Mouse (Mus musculus) forebrain, embryonic 10.5 days (tissue): ENCODE data around the gene Gstk1. TPM values are rescaled to one million over a fixed set of nuclear protein-coding genes. Genes with fewer than 3 reads are reported as not detected.

Experiments
- DNase-seq: peaks from one replicate; pipeline ENCODE4 v3.0.0-alpha.2; 2017; ENCODE audit warnings: low spot score; ENCODE audit errors: extremely low spot score
- H3K27ac ChIP-seq: fragments of 300-500 bp; sonication (generic); 2 replicates; pipeline ENCODE4 v1.5.1; 2016; ENCODE audit warnings: mild to moderate bottlenecking
- H3K27me3 ChIP-seq: fragments of 300-500 bp; sonication (generic); 2 replicates; pipeline ENCODE4 v1.6.1; 2016; ENCODE audit warnings: mild to moderate bottlenecking; ENCODE audit not compliant: poor library complexity, severe bottlenecking
- H3K36me3 ChIP-seq: fragments of 300-500 bp; sonication (generic); replicated peaks from 2 replicates; pipeline ENCODE4 v1.6.1; 2016; ENCODE audit warnings: mild to moderate bottlenecking, moderate library complexity
- H3K4me1 ChIP-seq: fragments of 300-500 bp; sonication (generic); 2 replicates; pipeline ENCODE4 v1.6.1; 2016
- H3K4me3 ChIP-seq: fragments of 300-500 bp; sonication (generic); 2 replicates; pipeline ENCODE4 v1.5.1; 2016; ENCODE audit warnings: mild to moderate bottlenecking, moderate library complexity
- H3K9me3 ChIP-seq: fragments of 300-500 bp; sonication (generic); 2 replicates; pipeline ENCODE4 v1.6.1; 2016; ENCODE audit warnings: mild to moderate bottlenecking, moderate library complexity
- WGBS: fragments of 180-500 bp; shearing (Covaris S2); methylation state at CpG from one replicate; pipeline ENCODE4 v1.1.7; 2016; 5-methylcytosine and 5-hydroxymethylcytosine counted together
- polyA plus RNA-seq: library from polyadenylated mRNA; unstranded; fragments of >200 nt; fragmentation: Nextera tagmentation; extraction: Ambion mirVana; gene quantifications from 2 replicates; pipeline ENCODE4 v1.2.1, GENCODE M21; 2016

The Gstk1 gene
- polyA plus RNA-seq: 18.3 and 18.5 TPM in 2 replicates

GRCm38 (mm10) chr6:42245711-42246353 is at the start of gene Gstk1:
TSS of gene Gstk1 (plus strand) at chr6:42245935.
- peak within 1 kb of the TSS; percentile 62 for H3K4me3 ChIP-seq
- H3K27ac ChIP-seq: peak within 1 kb of the TSS; percentile 76
- peaks cover 13% of the 10 kb centered on the region for H3K4me1 ChIP-seq
- H3K27me3 ChIP-seq: peaks cover 22% of the 10 kb centered on the region
- H3K36me3 ChIP-seq: no peaks in the 10 kb centered on the region
- 3% methylated on average over 28 of the region's 28 CpGs for WGBS
- peak; percentile 79 for DNase-seq
- H3K9me3 ChIP-seq: no peaks in the 10 kb centered on the region

- WGBS: 57% methylated on average over 3 of the region's 3 CpGs
- H3K27me3 ChIP-seq: no peaks in the 10 kb centered on the region
- no peak overlapping the region for H3K4me3 ChIP-seq
- H3K4me1 ChIP-seq: no peaks in the 10 kb centered on the region
- no peak overlapping the region for H3K27ac ChIP-seq
- H3K9me3 ChIP-seq: no peaks in the 10 kb centered on the region
- no peak for DNase-seq
- H3K36me3 ChIP-seq: no peaks in the 10 kb centered on the region
These were observed 48.0 kb upstream of the Gstk1 start for GRCm38 (mm10) chr6:42197710-42198109.

GRCm38 (mm10) chr6:42199498-42199897 is 46.2 kb upstream of the Gstk1 start:
- H3K27me3 ChIP-seq: no peaks in the 10 kb centered on the region
- H3K4me1 ChIP-seq: no peaks in the 10 kb centered on the region
- 87% methylated on average over 1 of the region's 1 CpGs for WGBS
- DNase-seq: no peak
- no peak overlapping the region for H3K4me3 ChIP-seq
- H3K36me3 ChIP-seq: no peaks in the 10 kb centered on the region
- no peak overlapping the region for H3K27ac ChIP-seq
- no peaks in the 10 kb centered on the region for H3K9me3 ChIP-seq

- H3K4me1 ChIP-seq: no peaks in the 10 kb centered on the region
- no peaks in the 10 kb centered on the region for H3K36me3 ChIP-seq
- WGBS: 89% methylated on average over 2 of the region's 2 CpGs
- H3K9me3 ChIP-seq: no peaks in the 10 kb centered on the region
- no peak within 1 kb of the TSS for H3K27ac ChIP-seq
- no peak for DNase-seq
- H3K4me3 ChIP-seq: no peak within 1 kb of the TSS
- H3K27me3 ChIP-seq: no peaks in the 10 kb centered on the region
These were observed 30.7 kb upstream of the Gstk1 start, which contains the start of gene Tas2r144 for GRCm38 (mm10) chr6:42215028-42215427. TSS of gene Tas2r144 (plus strand) at chr6:42215328.

- Histone ChIP-seq H3K27ac (no peak overlapping the region), H3K9me3 (no peaks in the 10 kb centered on the region), H3K36me3 (no peaks in the 10 kb centered on the region), H3K4me3 (no peak overlapping the region), H3K27me3 (no peaks in the 10 kb centered on the region), H3K4me1 (no peaks in the 10 kb centered on the region)
- no peak for DNase-seq
- WGBS: 69% methylated on average over 3 of the region's 3 CpGs
These were observed 23.4 kb upstream of the Gstk1 start for GRCm38 (mm10) chr6:42222286-42222685.

- WGBS: 82% methylated on average over 4 of the region's 4 CpGs
- no peak overlapping the region for H3K27ac ChIP-seq
These were observed 20.7 kb upstream of the Gstk1 start for GRCm38 (mm10) chr6:42225046-42225445.

GRCm38 (mm10) chr6:42227240-42228101 is 18.3 kb upstream of the Gstk1 start:
- peak; percentile 49 for DNase-seq

More at GRCm38 (mm10) chr6:42225046-42225445, 20.7 kb upstream of the Gstk1 start:
- Histone ChIP-seq H3K4me3 (no peak overlapping the region), H3K27me3 (no peaks in the 10 kb centered on the region), H3K36me3 (no peaks in the 10 kb centered on the region), H3K9me3 (no peaks in the 10 kb centered on the region), H3K4me1 (no peaks in the 10 kb centered on the region)
- DNase-seq: no peak

GRCm38 (mm10) chr6:42229610-42230009 is 16.1 kb upstream of the Gstk1 start:
- Histone ChIP-seq H3K27ac (no peak overlapping the region), H3K27me3 (no peaks in the 10 kb centered on the region), H3K9me3 (no peaks in the 10 kb centered on the region), H3K4me3 (no peak overlapping the region), H3K36me3 (no peaks in the 10 kb centered on the region), H3K4me1 (no peaks in the 10 kb centered on the region)
- WGBS: 75% methylated on average over 4 of the region's 4 CpGs
- no peak for DNase-seq

More at GRCm38 (mm10) chr6:42227240-42228101, 18.3 kb upstream of the Gstk1 start:
- Histone ChIP-seq H3K4me1 (no peaks in the 10 kb centered on the region), H3K9me3 (no peaks in the 10 kb centered on the region), H3K36me3 (no peaks in the 10 kb centered on the region), H3K4me3 (no peak overlapping the region), H3K27me3 (no peaks in the 10 kb centered on the region), H3K27ac (no peak overlapping the region)
- WGBS: 36% methylated on average over 17 of the region's 17 CpGs

- DNase-seq: no peak
- Histone ChIP-seq H3K36me3 (no peaks in the 10 kb centered on the region), H3K4me1 (no peaks in the 10 kb centered on the region), H3K27ac (no peak overlapping the region), H3K27me3 (no peaks in the 10 kb centered on the region), H3K9me3 (no peaks in the 10 kb centered on the region), H3K4me3 (no peak overlapping the region)
- 89% methylated on average over 3 of the region's 3 CpGs for WGBS
These were observed 14.5 kb upstream of the Gstk1 start for GRCm38 (mm10) chr6:42231191-42231590.

GRCm38 (mm10) chr6:42237276-42237805 is 8.4 kb upstream of the Gstk1 start:
- DNase-seq: no peak
- Histone ChIP-seq H3K27me3 (no peaks in the 10 kb centered on the region), H3K9me3 (no peaks in the 10 kb centered on the region), H3K4me1 (no peaks in the 10 kb centered on the region), H3K4me3 (no peak overlapping the region), H3K36me3 (no peaks in the 10 kb centered on the region), H3K27ac (no peak overlapping the region)
- 78% methylated on average over 6 of the region's 6 CpGs for WGBS

- no peaks in the 10 kb centered on the region for H3K36me3 ChIP-seq
- DNase-seq: no peak
- H3K27ac ChIP-seq: no peak overlapping the region
- no peaks in the 10 kb centered on the region for H3K9me3 ChIP-seq
- WGBS: 82% methylated on average over 6 of the region's 6 CpGs
- H3K4me1 ChIP-seq: peaks cover 11% of the 10 kb centered on the region
- H3K27me3 ChIP-seq: peaks cover 6% of the 10 kb centered on the region
- no peak overlapping the region for H3K4me3 ChIP-seq
These were observed 4.3 kb upstream of the Gstk1 start for GRCm38 (mm10) chr6:42241311-42242045.

- Histone ChIP-seq H3K4me3 (no peak overlapping the region; the same call in 1 of the 2 replicates), H3K27ac (no peak overlapping the region), H3K4me1 (peaks cover 13% of the 10 kb centered on the region), H3K27me3 (peaks cover 22% of the 10 kb centered on the region), H3K36me3 (no peaks in the 10 kb centered on the region), H3K9me3 (no peaks in the 10 kb centered on the region)
- DNase-seq: no peak
- WGBS: 4% methylated on average over 8 of the region's 8 CpGs
These were observed 1.4 kb downstream of the Gstk1 start for GRCm38 (mm10) chr6:42247173-42247572.
